Mouse (Mus musculus) midbrain, embryonic 14.5 days (tissue): ENCODE data around the gene Peli2. TPM values are rescaled to one million over a fixed set of nuclear protein-coding genes. Genes with fewer than 3 reads are reported as not detected.

Experiments
- ATAC-seq: fragments of 200-750 bp; cut with Nextera tagmentation; 2 replicates; pipeline ENCODE4 v1.8.0; 2017; ENCODE audit warnings: moderate number of reproducible peaks, moderate library complexity; ENCODE audit not compliant: low FRiP score, low TSS enrichment
- DNase-seq: peaks from one replicate; pipeline ENCODE4 v3.0.0-alpha.2; 2015
- H3K27ac ChIP-seq: fragments of 300-500 bp; sonication (generic); replicated peaks from 2 replicates; pipeline ENCODE4 v1.5.1; 2014; ENCODE audit warnings: mild to moderate bottlenecking, low read depth, low read length, moderate library complexity
- H3K27me3 ChIP-seq: fragments of 300-500 bp; sonication (generic); 2 replicates; pipeline ENCODE4 v1.6.1; 2014; ENCODE audit warnings: low read length, control low read depth, mixed read lengths; ENCODE audit not compliant: control insufficient read depth, insufficient read depth
- H3K36me3 ChIP-seq: fragments of 300-500 bp; sonication (generic); 2 replicates; pipeline ENCODE4 v1.6.1; 2014; ENCODE audit warnings: low read length, control low read depth; ENCODE audit not compliant: control insufficient read depth, insufficient read depth
- H3K4me1 ChIP-seq: fragments of 300-500 bp; sonication (generic); 2 replicates; pipeline ENCODE4 v1.6.1; 2014; ENCODE audit warnings: mild to moderate bottlenecking, antibody characterized with exemption, low read length, control low read depth; ENCODE audit not compliant: control insufficient read depth, insufficient read depth
- H3K4me2 ChIP-seq: fragments of 300-500 bp; sonication (generic); 2 replicates; pipeline ENCODE4 v1.6.1; 2014; ENCODE audit warnings: mild to moderate bottlenecking, low read length, moderate library complexity
- H3K4me3 ChIP-seq: fragments of 300-500 bp; sonication (generic); replicated peaks from 2 replicates; pipeline ENCODE4 v1.5.1; 2014; ENCODE audit warnings: low read depth, low read length
- H3K9ac ChIP-seq: fragments of 300-500 bp; sonication (generic); replicated peaks from 2 replicates; pipeline ENCODE4 v1.6.1; 2014; ENCODE audit warnings: mild to moderate bottlenecking, low read length, moderate library complexity
- H3K9me3 ChIP-seq: fragments of 300-500 bp; sonication (generic); 2 replicates; pipeline ENCODE4 v1.6.1; 2016; ENCODE audit warnings: low read length, control low read depth, mixed read lengths; ENCODE audit not compliant: control insufficient read depth
- WGBS: fragments of 180-500 bp; shearing (Covaris S2); extraction: QIAGEN DNeasy Blood & Tissue Kit; methylation state at CpG from one replicate; pipeline ENCODE4 v1.1.7; 2014; 5-methylcytosine and 5-hydroxymethylcytosine counted together
- polyA plus RNA-seq: library from polyadenylated mRNA; unstranded; fragments of >200 nt; fragmentation: Nextera tagmentation; extraction: Ambion mirVana; gene quantifications from 2 replicates; pipeline ENCODE4 v1.2.1, GENCODE M21; 2014

The Peli2 gene
- polyA plus RNA-seq, 1 experiment from 2014 or later: 8.6 TPM

DNA sequence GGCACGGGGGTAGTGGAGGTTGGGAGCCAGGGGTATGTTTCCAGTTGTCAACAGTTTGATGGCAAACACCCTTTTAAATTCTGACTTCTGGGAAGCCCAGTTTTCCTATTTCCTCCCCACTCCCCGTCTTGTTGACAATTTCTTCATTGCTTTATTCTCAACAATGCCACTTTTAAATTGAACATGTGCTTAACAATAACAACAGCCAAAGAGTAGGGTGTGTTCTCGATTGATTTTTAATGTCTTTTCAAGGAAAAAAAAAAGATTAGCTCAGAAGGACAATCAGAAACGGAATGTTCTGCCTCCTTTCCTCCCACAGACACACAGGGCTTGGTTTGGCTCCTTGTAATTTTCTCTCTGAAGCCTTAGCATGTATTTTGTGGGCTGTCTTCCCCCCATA, 30.2 kb upstream of the Peli2 start:
- WGBS: 77% methylated on average over 4 of the region's 4 CpGs
- no peaks in the 10 kb centered on the region for H3K36me3 ChIP-seq
- ATAC-seq (no peak), DNase-seq (no peak)
- no peaks in the 10 kb centered on the region for H3K9me3 ChIP-seq
- H3K4me3 ChIP-seq: no peak overlapping the region
- H3K4me1 ChIP-seq: no peaks in the 10 kb centered on the region
- no peak overlapping the region for H3K4me2 ChIP-seq
- no peaks in the 10 kb centered on the region for H3K27me3 ChIP-seq
- H3K9ac ChIP-seq: no peak overlapping the region
- H3K27ac ChIP-seq: no peak overlapping the region

DNA sequence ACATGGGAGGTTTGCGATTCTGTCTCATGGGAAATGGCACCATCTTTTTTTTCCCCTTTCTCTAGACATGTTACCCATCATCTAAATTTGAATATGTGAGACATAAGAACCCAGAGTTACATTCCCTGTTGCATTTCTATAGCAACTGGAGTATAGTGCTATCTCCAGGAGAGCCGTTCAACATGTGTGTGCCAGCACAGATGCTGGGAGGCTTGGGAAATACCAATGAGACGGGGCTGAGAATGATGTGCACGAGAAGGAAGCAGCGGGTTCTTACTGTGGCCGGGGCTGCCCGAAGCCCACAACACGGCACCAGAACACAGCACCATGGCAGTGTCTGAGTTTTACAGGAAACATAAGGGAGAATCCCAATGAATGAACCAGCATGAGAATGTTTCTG, 29.5 kb upstream of the Peli2 start:
- no peak overlapping the region for H3K9ac ChIP-seq
- WGBS: 93% methylated on average over 8 of the region's 8 CpGs
- no peaks in the 10 kb centered on the region for H3K27me3 ChIP-seq
- H3K4me2 ChIP-seq: no peak overlapping the region
- DNase-seq: no peak
- no peak overlapping the region for H3K27ac ChIP-seq
- no peak for ATAC-seq
- no peak overlapping the region for H3K4me3 ChIP-seq
- H3K9me3 ChIP-seq: no peaks in the 10 kb centered on the region
- no peaks in the 10 kb centered on the region for H3K36me3 ChIP-seq
- no peaks in the 10 kb centered on the region for H3K4me1 ChIP-seq

DNA sequence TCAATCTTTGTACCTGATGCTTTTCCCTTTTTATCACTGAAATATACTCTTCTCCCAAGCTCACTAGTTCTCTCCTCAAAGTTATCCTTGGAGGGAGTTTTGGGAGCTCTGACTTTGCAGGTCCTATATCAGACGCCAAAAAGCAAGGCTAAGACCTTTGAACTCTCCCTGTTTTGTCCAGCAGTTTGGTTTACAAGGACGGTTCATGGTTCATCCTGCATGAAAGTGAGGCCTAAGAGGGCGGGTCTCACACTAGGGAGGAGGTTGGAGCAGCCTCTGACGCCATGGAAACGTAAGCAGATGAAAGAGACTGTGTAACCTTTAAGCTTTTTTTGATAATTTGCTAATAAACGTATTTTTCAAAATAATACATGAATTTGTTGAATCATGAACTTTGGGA, 22.4 kb upstream of the Peli2 start:
- Histone ChIP-seq H3K9ac (no peak overlapping the region), H3K27me3 (no peaks in the 10 kb centered on the region), H3K4me3 (no peak overlapping the region), H3K27ac (no peak overlapping the region), H3K4me1 (no peaks in the 10 kb centered on the region), H3K4me2 (no peak overlapping the region), H3K36me3 (no peaks in the 10 kb centered on the region), H3K9me3 (no peaks in the 10 kb centered on the region)
- 32% methylated on average over 6 of the region's 6 CpGs for WGBS
- ATAC-seq (no peak), DNase-seq (no peak)

DNA sequence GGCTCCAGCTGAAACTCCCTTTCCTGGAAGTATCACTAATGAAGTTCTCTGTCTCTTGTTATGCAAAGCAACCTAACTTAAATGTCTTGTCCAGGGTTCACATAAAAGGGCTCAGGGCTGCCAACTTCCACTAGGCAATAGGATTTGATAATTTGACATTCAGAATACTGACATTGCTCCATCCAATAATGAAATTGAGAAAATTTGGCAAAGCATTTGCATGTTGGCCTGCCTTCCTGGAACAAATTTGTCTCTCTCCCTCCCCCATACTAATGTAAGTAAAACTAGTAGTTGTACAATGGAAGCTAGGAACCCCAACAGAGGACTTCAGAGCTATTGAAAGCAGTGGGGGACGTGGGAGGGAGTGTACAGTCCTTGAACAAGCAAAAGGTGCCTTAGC, 21.3 kb upstream of the Peli2 start:
- no peak overlapping the region for H3K4me3 ChIP-seq
- no peaks in the 10 kb centered on the region for H3K36me3 ChIP-seq
- no peak overlapping the region for H3K4me2 ChIP-seq
- no peak overlapping the region for H3K27ac ChIP-seq
- H3K9me3 ChIP-seq: no peaks in the 10 kb centered on the region
- 26% methylated on average over 1 of the region's 1 CpGs for WGBS
- DNase-seq: no peak
- no peaks in the 10 kb centered on the region for H3K4me1 ChIP-seq
- no peak for ATAC-seq
- no peak overlapping the region for H3K9ac ChIP-seq
- no peaks in the 10 kb centered on the region for H3K27me3 ChIP-seq

DNA sequence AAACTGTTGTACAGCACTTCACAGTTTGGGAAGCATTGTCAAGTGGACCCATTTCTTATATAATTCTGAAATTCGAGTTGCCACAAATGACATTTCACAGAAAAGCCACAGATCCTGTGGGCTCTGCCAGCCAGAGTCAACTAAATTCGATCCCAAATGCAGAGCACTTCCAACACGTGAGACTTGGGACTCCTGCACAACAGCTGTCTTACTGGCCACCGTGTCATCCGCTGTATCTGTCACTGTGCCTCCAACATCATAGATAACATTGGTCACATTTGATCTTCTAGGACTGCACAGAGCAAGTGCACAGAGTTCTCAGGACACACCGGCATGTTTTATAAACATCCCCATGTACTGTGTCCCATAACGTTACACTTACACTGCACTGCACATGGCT, 14.2 kb upstream of the Peli2 start:
- Histone ChIP-seq H3K9ac (no peak overlapping the region), H3K27ac (no peak overlapping the region), H3K4me3 (no peak overlapping the region), H3K4me2 (no peak overlapping the region), H3K27me3 (no peaks in the 10 kb centered on the region), H3K36me3 (no peaks in the 10 kb centered on the region), H3K9me3 (no peaks in the 10 kb centered on the region), H3K4me1 (no peaks in the 10 kb centered on the region)
- WGBS: 88% methylated on average over 7 of the region's 7 CpGs
- ATAC-seq: no peak
- no peak for DNase-seq

DNA sequence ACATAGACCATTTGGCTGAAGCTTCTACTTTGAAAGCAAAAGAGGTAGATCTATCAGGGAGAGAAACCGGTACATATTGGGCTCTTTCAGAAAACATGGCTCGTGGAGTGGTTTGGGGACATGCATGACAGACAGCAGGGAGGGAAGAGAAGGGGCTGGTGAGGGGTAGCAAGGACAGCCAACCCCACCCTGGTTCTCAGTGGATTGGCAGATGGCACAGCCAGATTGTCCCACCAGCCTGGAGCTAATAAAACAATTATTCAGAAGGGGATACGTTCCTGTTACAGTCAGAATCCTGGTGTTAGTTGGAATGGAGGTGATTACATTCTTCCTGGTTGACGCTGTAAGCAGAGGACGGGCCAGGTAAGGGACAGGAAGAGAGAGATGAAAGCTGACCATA, 2.6 kb upstream of the Peli2 start:
- ATAC-seq: no peak

DNA sequence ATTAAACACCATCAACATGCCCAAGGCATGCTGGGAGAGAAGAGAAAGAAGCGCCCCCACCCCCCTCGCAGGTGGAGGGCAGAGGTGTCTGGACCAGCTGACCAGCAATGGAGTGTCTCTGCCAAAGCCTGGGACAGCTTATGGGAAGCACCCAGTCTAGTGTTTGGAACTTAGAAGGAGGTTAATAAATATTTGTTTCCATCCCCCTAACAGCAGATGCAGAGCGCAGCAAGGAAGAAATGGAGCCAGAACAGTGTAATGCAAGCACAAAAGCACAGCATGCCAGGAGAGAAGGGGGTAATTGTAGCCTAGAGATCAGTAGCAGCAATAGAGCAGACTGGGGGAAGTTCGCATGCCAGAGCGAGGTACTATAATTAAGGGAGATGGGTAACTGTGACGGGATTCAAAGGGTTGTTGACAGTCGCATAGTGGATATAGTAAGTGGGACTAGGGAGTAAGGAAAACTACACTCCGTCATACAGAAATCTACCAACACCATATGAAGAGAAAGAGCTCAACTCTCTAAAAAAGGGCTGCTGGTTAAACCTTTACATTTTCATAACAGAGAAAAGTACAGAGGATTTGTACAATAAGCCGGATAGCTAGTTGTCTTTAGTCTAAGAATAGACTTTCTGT, 1.5 kb upstream of the Peli2 start:
- no peaks in the 10 kb centered on the region for H3K27me3 ChIP-seq
- no peak overlapping the region for H3K9ac ChIP-seq
- peak; percentile 65 for DNase-seq
- peak overlapping the region; percentile 84 for H3K4me2 ChIP-seq
- H3K36me3 ChIP-seq: no peaks in the 10 kb centered on the region
- 3% methylated on average over 9 of the region's 9 CpGs for WGBS
- H3K27ac ChIP-seq: no peak overlapping the region
- H3K4me1 ChIP-seq: peaks cover 36% of the 10 kb centered on the region
- H3K4me3 ChIP-seq: no peak overlapping the region
- no peak for ATAC-seq
- no peaks in the 10 kb centered on the region for H3K9me3 ChIP-seq

More for the DNA sequence above, 2.6 kb upstream of the Peli2 start:
- Histone ChIP-seq H3K9me3 (no peaks in the 10 kb centered on the region), H3K27me3 (no peaks in the 10 kb centered on the region), H3K36me3 (no peaks in the 10 kb centered on the region), H3K4me1 (peaks cover 25% of the 10 kb centered on the region), H3K27ac (no peak overlapping the region), H3K9ac (no peak overlapping the region), H3K4me3 (no peak overlapping the region), H3K4me2 (no peak overlapping the region)
- no peak for DNase-seq
- 83% methylated on average over 5 of the region's 5 CpGs for WGBS

DNA sequence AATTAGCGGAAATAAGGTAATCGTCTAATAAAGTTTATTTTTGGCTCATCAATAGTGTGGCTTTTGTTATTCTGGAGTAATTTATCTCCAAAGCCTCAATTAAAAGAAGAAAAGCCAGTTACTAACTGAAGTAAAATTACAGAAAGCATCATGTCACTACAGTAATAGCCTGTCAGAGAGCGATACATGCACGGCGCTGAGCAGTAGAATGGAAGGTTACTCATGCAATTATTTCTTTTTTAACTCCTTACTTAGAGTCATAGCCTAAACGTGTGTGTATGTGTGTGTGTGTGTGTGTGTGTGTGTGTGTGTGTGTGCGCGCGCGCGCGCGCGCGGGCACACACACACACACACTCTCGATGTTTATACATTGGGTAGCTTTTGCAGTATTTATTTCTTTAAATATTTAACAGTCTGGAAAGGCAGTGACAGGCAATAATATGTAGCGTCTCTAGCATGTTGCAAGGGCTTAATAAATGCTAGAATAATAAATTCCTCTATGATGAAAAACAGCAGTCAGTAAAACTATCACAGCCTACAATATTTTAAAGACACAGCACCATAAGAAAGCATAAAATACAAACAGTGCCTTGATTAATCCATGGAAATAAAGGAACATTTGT, 864 bp upstream of the Peli2 start:
- DNase-seq: peak; percentile 43
- peak overlapping the region; percentile 84 for H3K4me2 ChIP-seq
- H3K27me3 ChIP-seq: no peaks in the 10 kb centered on the region
- no peak overlapping the region for H3K9ac ChIP-seq
- H3K9me3 ChIP-seq: no peaks in the 10 kb centered on the region
- H3K4me3 ChIP-seq: peak overlapping the region; percentile 81
- H3K36me3 ChIP-seq: no peaks in the 10 kb centered on the region
- no peak overlapping the region for H3K27ac ChIP-seq
- no peak for ATAC-seq
- WGBS: 10% methylated on average over 17 of the region's 17 CpGs
- peaks cover 36% of the 10 kb centered on the region for H3K4me1 ChIP-seq

DNA sequence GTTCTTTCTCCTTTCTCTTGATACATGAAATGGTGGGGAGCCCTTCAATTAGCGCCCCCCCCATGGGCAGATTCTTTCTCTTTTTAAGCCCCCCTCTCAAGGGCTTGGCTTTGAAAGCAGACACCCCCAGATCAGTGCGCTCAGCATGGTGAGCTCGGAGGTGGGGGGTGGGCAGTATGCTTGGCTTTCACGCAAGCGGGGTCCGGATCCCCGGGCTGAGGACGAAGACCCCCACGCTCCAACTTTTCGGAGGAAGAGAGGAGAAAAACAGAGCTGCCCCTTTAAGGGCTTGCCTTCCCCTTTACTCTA, 226 bp upstream of the Peli2 start:
- Histone ChIP-seq H3K27me3 (no peaks in the 10 kb centered on the region), H3K9ac (peak overlapping the region; percentile 84), H3K4me3 (peak overlapping the region; percentile 81), H3K27ac (peak overlapping the region; percentile 86; the same call in 1 of the 2 replicates), H3K4me2 (peak overlapping the region; percentile 84), H3K9me3 (no peaks in the 10 kb centered on the region), H3K36me3 (no peaks in the 10 kb centered on the region), H3K4me1 (peaks cover 42% of the 10 kb centered on the region)
- 1% methylated on average over 10 of the region's 10 CpGs for WGBS
- no peak for DNase-seq
- ATAC-seq: no peak
